ENCODE assay signal across 9 mouse cellular contexts in genomic region chr3:28107446-28108004, GRCm38 (mm10).
DNase-seq lines count a peak whose midpoint lies in the region; TF ChIP-seq lines count a peak whose summit lies in the region.
"Had no signal": no experiment of that assay in that cellular context is flagged by ENCODE, and none has a peak within 500 bp of the region (broad histone marks: within the 10 kb centered on the region; RNA-seq: fewer than 3 reads in every experiment).

No protein-coding gene starts in this region.

- peaks cover 7% of the 10 kb centered on the region for H3K4me1 ChIP-seq in heart, adult 2 months (ENCODE audit: control insufficient read depth, insufficient read depth, low read length)

- peak; percentile 87 for TF ChIP-seq CTCF in heart, adult 2 months (IDR thresholded peaks at IDR 0.05)

- H3K79me2 ChIP-seq in heart, adult 2 months (replicated peaks; ENCODE audit: control insufficient read depth, insufficient read depth, low read length): no peaks in the 10 kb centered on the region

- no peak for TF ChIP-seq POLR2A in heart, adult 2 months (IDR thresholded peaks at IDR 0.05; ENCODE audit: insufficient read depth, low read depth, low read length)

- H3K27me3 ChIP-seq in heart, adult 2 months (ENCODE audit: control insufficient read depth, insufficient read depth, low read length): no peaks in the 10 kb centered on the region

- DNase-seq in heart, adult 2 months: peak; percentile 42
- DNase-seq in heart, postnatal 25 days (ENCODE audit: low spot score): no peak
- peak; percentile 27 for DNase-seq in cerebellum, adult 9-10 months
- DNase-seq in gonadal fat pad, adult 2 months (ENCODE audit: low read depth): peak; percentile 4
- peak; percentile 45 to 47 for DNase-seq in kidney, adult 8-10 months
- DNase-seq in left cerebral cortex, postnatal 4 days: peak; percentile 25
- peak; percentile 6 for DNase-seq in retina, adult 2 months (ENCODE audit: low read depth, low spot score)
- no peak for DNase-seq in ovary, postnatal 36 days (ENCODE audit: low spot score)

- H3K9ac ChIP-seq in heart, adult 2 months (ENCODE audit: low read depth, low read length): no peak overlapping the region

- TF ChIP-seq EP300 in heart, adult 2 months (IDR thresholded peaks at IDR 0.05; ENCODE audit: insufficient read depth, low read depth, low read length): no peak

- peak overlapping the region; percentile 64 for H3K27ac ChIP-seq in heart, adult 2 months

- H3K4me3 ChIP-seq in heart, adult 2 months: no peak overlapping the region
- H3K4me3 ChIP-seq: myocyte had no signal

- intact Hi-C loops in heart, adult 2 months (cut with DNase I): loop anchor here (2.0 to 10.0 kb wide), 3 partner anchors 125 to 647 kb away; no protein-coding TSS in a partner anchor
- intact Hi-C loops in heart, postnatal 25 days (cut with DNase I): loop anchor here (2.0 to 10.0 kb wide), 4 partner anchors 125 to 647 kb away; no protein-coding TSS in a partner anchor
- intact Hi-C loops in left cerebral cortex, postnatal 4 days (cut with DNase I): loop anchor here (5.0 kb wide), 1 partner anchor 125 kb away; no protein-coding TSS in a partner anchor

- H3K36me3 ChIP-seq in heart, adult 2 months (ENCODE audit: control insufficient read depth, insufficient read depth, low read length): peaks cover 6% of the 10 kb centered on the region; the same call in 1 of the 2 replicates

- WGBS in heart, adult 2 months: 8% methylated on average over 6 of the region's 6 CpGs

Comparison
In these comparisons a context has a peak if more than half of its experiments do, and no peak if none do; other contexts are left out.
1. DNase-seq: peak in heart, adult 2 months (2 of 2), cerebellum, adult 9-10 months (single experiment), gonadal fat pad, adult 2 months (single experiment), kidney, adult 8-10 months (2 of 2), left cerebral cortex, postnatal 4 days (single experiment) and retina, adult 2 months (single experiment); none in heart, postnatal 25 days (single experiment) and ovary, postnatal 36 days (single experiment).